Mouse (Mus musculus): ENCODE data around the gene Cdc42bpg. TPM values are rescaled to one million over a fixed set of nuclear protein-coding genes. Genes with fewer than 3 reads are reported as not detected.

Gene Cdc42bpg
- total RNA-seq, 2 experiments from 2014 or later, result 10.9 to 11.9 TPM

DNA sequence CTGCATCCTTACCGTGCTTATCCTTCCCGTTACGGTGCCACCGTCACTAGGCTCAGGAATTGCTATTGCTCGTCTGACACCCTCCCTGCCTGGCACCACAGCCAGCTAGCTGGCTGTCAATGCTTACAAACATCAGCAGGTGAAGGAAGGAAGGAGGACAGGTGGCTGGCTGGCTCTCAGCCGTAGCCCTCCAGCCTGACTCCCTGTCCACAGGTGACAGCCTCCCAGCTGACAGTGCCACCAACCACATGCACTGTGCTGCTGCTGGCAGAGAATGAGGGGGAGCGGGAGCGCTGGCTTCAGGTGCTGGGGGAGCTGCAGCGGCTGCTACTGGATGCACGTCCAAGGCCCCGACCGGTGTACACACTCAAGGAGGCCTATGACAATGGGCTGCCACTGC, 11.9 kb downstream of the Cdc42bpg start:
- intact Hi-C loops (cut with DNase I), result no loop called here
- DNase-seq, result no peak

GRCm38 (mm10) chr19:6321358-6321757, 15.1 kb downstream of the Cdc42bpg start:
- intact Hi-C loops (cut with DNase I), result no loop called here
- no peak for DNase-seq

GRCm38 (mm10) chr19:6321786-6322621, 15.7 kb downstream of the Cdc42bpg start:
- intact Hi-C loops (cut with DNase I), result no loop called here

GRCm38 (mm10) chr19:6324751-6325150, 18.5 kb downstream of the Cdc42bpg start:
- no peak for DNase-seq
- intact Hi-C loops (cut with DNase I), result no loop called here

More at GRCm38 (mm10) chr19:6321786-6322621, 15.7 kb downstream of the Cdc42bpg start:
- no peak for DNase-seq

DNA sequence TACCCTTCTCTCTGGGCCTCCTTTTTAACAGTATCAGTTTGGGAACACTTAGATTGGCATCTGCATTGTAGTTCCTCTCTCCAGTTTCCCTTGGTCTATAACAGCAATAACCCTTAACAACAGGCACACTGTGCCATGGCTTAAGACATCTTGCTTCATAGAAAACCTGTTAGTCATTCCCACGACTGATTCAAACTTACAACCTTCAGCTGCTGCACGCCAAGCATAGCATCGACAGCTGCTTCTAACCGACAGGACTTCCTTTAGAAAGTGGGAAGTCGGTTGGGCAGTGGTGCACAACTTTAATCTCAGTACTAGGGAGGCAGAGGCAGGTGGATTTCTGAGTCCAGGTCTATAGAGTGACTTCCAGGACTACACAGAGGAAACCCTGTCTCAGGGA, 24.9 kb downstream of the Cdc42bpg start:
- no peak for DNase-seq
- intact Hi-C loops (cut with DNase I), result loop anchor here (1.0 to 5.0 kb wide), 6 partner anchors 26 to 364 kb away; partner anchors contain the start of genes Arl2, Batf2 and Vps51

DNA sequence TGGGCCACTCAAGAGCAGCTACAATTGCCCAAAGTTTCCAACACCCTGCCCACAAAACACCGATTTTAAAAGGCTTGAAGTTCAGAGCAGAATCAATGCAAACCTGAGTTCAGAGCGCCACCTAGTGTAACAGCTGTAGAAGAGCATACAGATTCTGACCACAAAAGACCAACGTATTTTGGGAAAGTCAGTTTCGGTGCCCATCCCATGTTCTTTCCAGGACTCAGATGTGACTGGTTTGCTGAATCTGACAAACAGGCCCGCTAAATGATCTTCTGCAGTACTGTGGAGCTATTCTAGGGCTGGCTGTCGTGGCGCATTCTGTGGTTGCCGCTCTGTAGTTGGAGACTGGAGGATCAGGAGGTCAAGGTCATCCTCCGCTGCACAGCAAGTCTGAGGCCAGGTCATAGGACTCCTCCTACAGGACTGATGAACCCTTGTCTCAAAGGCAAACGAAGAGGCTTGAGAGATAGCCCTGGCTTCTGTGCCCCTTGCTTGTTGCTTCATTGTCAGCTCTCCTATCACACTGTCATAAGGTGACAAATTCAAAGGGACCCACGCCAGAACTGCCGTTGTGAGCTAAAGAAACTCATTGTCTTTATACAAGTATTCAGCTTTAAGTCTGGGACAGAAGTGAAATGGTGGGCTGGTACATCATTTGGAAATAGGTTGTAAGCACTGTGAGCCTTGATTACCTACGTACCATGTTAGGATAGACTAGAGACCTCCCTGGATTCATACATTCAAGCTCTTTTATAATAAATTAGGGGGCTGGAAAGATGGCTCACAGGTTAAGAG, 25.7 kb downstream of the Cdc42bpg start:
- intact Hi-C loops (cut with DNase I), result loop anchor here (1.0 to 5.0 kb wide), 6 partner anchors 27 to 365 kb away; partner anchors contain the start of genes Arl2, Batf2 and Vps51

GRCm38 (mm10) chr19:6333761-6334595, 27.7 kb downstream of the Cdc42bpg start:
- intact Hi-C loops (cut with DNase I), result loop anchor here (5.0 kb wide), 3 partner anchors 192 to 367 kb away; partner anchors contain the start of genes Arl2, Batf2 and Vps51

More for the DNA sequence above, 25.7 kb downstream of the Cdc42bpg start:
- peak; percentile 62 to 71 for DNase-seq

GRCm38 (mm10) chr19:6334673-6335457, 28.6 kb downstream of the Cdc42bpg start, which contains the start of gene Men1:
Men1 (plus strand) TSS chr19:6334979.
- intact Hi-C loops (cut with DNase I), result loop anchor here (5.0 kb wide), 3 partner anchors 193 to 368 kb away; partner anchors contain the start of genes Arl2, Batf2 and Vps51

More at GRCm38 (mm10) chr19:6333761-6334595, 27.7 kb downstream of the Cdc42bpg start:
- no peak for DNase-seq

GRCm38 (mm10) chr19:6335458-6335827, 29.2 kb downstream of the Cdc42bpg start:
- intact Hi-C loops (cut with DNase I), result no loop called here
- no peak for DNase-seq

More at GRCm38 (mm10) chr19:6334673-6335457, 28.6 kb downstream of the Cdc42bpg start, which contains the start of gene Men1:
- DNase-seq, result peak; percentile 87 to 89

DNA sequence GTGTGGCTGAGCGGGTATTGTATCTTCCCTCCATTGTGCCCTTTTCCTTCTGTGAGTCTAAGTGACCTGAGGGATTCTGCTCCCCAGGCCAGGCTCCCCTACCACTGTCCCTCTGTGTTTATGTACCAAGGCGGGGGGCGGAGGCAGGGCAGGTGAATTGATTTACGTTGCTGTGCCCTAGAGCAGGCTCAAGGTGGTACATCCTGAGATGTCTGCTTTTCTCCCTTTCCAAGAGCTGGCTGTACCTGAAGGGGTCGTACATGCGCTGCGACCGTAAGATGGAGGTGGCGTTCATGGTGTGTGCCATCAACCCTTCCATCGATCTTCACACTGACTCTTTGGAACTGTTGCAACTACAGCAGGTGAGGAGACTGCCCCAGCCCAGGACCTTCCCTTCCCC, 30.7 kb downstream of the Cdc42bpg start:
- intact Hi-C loops (cut with DNase I), result no loop called here
- DNase-seq, result no peak

DNA sequence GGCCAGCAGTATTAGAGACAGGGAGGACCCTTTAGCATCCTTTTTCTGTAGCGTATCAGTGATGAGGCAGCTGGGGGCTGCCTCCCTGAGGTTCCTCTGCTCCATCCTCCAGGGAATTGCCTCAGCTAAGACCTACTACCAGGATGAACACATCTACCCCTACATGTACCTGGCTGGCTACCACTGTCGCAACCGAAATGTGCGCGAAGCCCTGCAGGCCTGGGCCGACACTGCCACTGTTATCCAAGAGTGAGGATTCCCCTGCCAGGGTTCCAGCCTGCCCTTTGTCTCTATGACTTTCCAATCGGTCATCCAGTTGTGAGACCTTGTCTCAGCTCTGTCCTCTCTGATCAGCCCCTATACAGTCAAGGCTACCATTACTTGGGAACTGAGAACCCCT, 31.9 kb downstream of the Cdc42bpg start:
- no peak for DNase-seq
- intact Hi-C loops (cut with DNase I), result no loop called here

- DNase-seq, result no peak
- intact Hi-C loops (cut with DNase I), result no loop called here
Measured at GRCm38 (mm10) chr19:6338716-6339115, 32.5 kb downstream of the Cdc42bpg start.

DNA sequence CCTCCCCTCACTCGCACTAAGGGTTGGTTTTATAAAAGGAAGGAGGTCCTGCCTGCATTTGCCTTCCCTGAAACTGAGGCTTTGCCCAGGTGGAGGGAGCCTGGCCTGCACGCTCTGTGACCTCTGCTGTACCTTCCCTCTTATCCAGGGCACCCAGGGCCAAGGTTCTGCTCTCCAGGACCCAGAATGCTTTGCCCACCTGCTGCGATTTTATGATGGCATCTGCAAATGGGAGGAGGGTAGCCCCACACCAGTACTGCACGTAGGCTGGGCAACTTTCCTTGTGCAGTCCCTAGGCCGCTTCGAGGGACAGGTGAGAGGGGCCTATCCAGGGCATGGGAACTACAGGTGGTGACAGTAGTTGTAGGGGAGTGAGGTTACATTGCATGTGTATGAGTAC, 32.9 kb downstream of the Cdc42bpg start:
- no peak for DNase-seq
- intact Hi-C loops (cut with DNase I), result no loop called here

DNA sequence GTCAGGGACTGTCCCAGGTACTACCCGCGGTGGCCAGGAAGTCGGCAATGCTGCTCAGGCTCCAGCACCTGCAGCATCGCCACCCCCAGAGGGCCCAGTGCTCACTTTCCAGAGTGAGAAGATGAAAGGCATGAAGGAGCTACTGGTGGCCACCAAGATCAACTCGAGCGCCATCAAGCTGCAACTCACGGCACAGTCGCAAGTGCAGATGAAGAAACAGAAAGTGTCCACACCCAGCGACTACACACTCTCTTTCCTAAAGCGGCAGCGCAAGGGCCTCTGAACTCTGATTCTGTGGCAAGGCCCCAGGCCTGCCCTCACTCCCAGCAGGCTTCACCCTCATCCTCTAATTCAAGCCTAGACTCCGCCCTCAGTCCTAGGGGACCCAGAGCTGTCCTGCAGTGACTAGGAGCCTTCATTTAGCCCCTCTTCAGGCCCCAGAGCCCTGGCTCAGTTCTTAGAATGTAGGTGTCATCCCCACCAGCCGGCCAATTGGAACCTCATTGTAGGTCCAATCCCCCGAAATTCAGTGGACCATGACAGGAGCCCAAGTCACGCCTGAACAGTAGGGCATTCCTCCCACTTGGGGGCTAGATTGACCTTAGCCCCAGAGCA, 33.7 kb downstream of the Cdc42bpg start:
- intact Hi-C loops (cut with DNase I), result loop anchor here (2.0 kb wide), 1 partner anchor 59 kb away; the partner anchor contains the start of gene Rasgrp2
- peak; percentile 63 to 64 for DNase-seq

- peak; percentile 88 to 89 for DNase-seq
- intact Hi-C loops (cut with DNase I), result loop anchor here (2.0 kb wide), 1 partner anchor 58 kb away; the partner anchor contains the start of gene Rasgrp2
Measured at GRCm38 (mm10) chr19:6340524-6341452, 34.5 kb downstream of the Cdc42bpg start, which contains the start of gene Map4k2. Map4k2 (plus strand) TSS chr19:6341135.

- no peak for DNase-seq
- intact Hi-C loops (cut with DNase I), result loop anchor here (2.0 kb wide), 1 partner anchor 57 kb away; the partner anchor contains the start of gene Rasgrp2
Measured at GRCm38 (mm10) chr19:6341453-6342077, 35.3 kb downstream of the Cdc42bpg start.
